Mouse (Mus musculus) neural tube, embryonic 13.5 days (tissue): Measurements from ENCODE around the gene Hspbap1. TPM values are rescaled to one million over a fixed set of nuclear protein-coding genes. Genes with fewer than 3 reads are reported as not detected.

Experiments used
- ATAC-seq: fragments of 200-750 bp; cut with Nextera tagmentation; 2 replicates; pipeline ENCODE4 v1.8.0; 2017; ENCODE audit warnings: low read depth, mild to moderate bottlenecking, moderate TSS enrichment, moderate library complexity
- H3K27ac ChIP-seq: fragments of 300-500 bp; sonication (generic); replicated peaks from 2 replicates; pipeline ENCODE4 v1.5.1; 2015; ENCODE audit warnings: moderate library complexity, mild to moderate bottlenecking, inconsistent platforms
- H3K27me3 ChIP-seq: fragments of 300-500 bp; sonication (generic); 2 replicates; pipeline ENCODE4 v1.6.1; 2015; ENCODE audit warnings: mild to moderate bottlenecking, inconsistent platforms
- H3K36me3 ChIP-seq: fragments of 300-500 bp; sonication (generic); 2 replicates; pipeline ENCODE4 v1.6.1; 2015; ENCODE audit warnings: mild to moderate bottlenecking, inconsistent platforms
- H3K4me1 ChIP-seq: fragments of 300-500 bp; sonication (generic); replicated peaks from 2 replicates; pipeline ENCODE4 v1.6.1; 2015; ENCODE audit warnings: inconsistent platforms
- H3K4me2 ChIP-seq: fragments of 300-500 bp; sonication (generic); 2 replicates; pipeline ENCODE4 v1.6.1; 2015; ENCODE audit warnings: inconsistent platforms, mild to moderate bottlenecking, moderate library complexity
- H3K4me3 ChIP-seq: fragments of 300-500 bp; sonication (generic); 2 replicates; pipeline ENCODE4 v1.5.1; 2015; ENCODE audit warnings: mild to moderate bottlenecking, inconsistent platforms
- H3K9ac ChIP-seq: fragments of 300-500 bp; sonication (generic); 2 replicates; pipeline ENCODE4 v1.6.1; 2015; ENCODE audit warnings: moderate library complexity, mild to moderate bottlenecking, inconsistent platforms
- H3K9me3 ChIP-seq: fragments of 300-500 bp; sonication (generic); 2 replicates; pipeline ENCODE4 v1.6.1; 2016; ENCODE audit warnings: inconsistent platforms
- WGBS: fragments of 180-500 bp; shearing (Covaris S2); methylation state at CpG from one replicate; pipeline ENCODE4 v1.1.7; 2015; 5-methylcytosine and 5-hydroxymethylcytosine counted together
- polyA plus RNA-seq: library from polyadenylated mRNA; unstranded; fragments of >200 nt; fragmentation: Nextera tagmentation; extraction: Ambion mirVana; gene quantifications from 2 replicates; pipeline ENCODE4 v1.2.1, GENCODE M21; 2015

Gene Hspbap1
- polyA plus RNA-seq, 1 experiment from 2014 or later = 18.2 TPM

DNA sequence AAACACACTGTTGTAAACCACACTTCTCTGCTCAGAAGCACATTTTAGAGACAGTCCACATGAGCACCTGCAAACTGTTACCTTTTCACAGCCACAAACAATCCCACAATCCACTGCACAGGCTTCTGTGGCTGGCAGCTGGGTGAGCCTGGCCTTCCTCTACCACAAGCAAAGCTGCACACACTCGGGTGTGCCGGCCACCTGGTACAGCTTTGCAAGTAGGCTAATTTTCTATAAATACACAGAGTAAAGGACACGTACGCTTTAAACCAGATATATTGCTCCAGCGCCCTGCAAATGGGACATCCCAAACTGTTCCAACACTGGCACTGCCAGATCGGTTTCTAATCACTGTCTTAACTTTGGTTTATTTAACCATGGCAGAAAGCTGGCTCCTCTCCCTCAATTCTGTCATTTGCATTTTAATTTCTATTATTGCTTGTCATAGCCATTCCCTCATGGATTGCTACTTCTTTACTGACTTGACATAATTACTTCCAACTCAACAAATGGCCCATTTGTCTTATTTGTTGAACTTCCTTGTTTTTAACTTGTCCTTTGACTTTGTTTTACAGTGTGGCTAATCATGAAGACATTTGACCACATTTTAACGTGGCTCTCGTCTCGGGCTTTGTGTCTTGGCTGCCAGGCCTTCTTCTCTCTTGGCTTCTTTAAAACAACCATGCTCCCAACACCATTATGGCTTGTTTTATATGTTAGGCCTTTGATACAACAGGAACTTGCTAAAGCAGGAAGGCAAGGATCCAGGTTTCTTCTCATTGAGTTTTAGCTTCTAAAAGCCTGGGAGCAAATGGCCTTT lies 22.5 kb upstream of the Hspbap1 start:
- H3K4me2 ChIP-seq = no peak overlapping the region
- no peaks in the 10 kb centered on the region for H3K27me3 ChIP-seq
- no peak overlapping the region for H3K4me3 ChIP-seq
- no peaks in the 10 kb centered on the region for H3K9me3 ChIP-seq
- H3K4me1 ChIP-seq = peaks cover 14% of the 10 kb centered on the region
- 68% methylated on average over 9 of the region's 9 CpGs for whole genome bisulfite sequencing
- H3K36me3 ChIP-seq = no peaks in the 10 kb centered on the region
- H3K27ac ChIP-seq = no peak overlapping the region
- ATAC-seq = no peak
- H3K9ac ChIP-seq = no peak overlapping the region

DNA sequence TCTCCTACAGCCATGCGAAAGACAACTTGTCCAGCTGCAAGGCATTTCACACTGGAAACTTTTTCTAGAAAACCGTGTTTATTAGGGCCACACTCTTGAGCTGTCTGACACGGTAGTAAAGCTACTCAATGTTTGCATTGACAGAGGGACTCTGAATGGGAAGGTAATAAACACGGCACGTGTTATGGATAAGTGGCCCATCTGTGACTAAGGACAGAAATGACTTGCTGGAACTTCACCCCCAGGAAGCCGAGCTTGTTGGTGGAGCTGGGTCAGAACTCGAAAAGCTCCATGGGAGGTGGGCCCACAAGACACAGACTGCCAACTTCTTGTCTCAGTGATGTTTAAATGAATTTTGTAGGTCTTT lies 22.0 kb upstream of the Hspbap1 start:
- WGBS = 65% methylated on average over 7 of the region's 7 CpGs

DNA sequence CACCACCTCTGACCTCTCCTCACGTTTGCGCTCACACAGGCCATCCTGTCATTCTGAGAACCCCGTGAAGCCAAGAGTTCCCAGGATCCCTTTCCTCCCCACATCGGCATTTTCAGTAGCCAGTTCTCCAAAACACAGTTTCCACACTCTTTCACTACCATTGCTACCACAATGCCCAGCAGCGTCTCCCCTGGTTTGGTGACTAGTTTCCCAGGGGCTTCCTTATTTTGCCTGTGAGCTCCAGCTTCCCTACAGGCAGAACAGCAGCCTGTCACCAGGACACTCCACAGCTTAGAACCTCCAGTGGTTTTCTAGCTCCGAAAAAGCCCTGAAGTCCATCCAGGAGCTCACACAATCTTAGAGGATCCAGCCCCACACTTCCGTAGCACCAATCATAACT lies 20.8 kb upstream of the Hspbap1 start:
- Histone ChIP-seq H3K27me3 (no peaks in the 10 kb centered on the region), H3K4me3 (no peak overlapping the region), H3K9ac (no peak overlapping the region), H3K36me3 (no peaks in the 10 kb centered on the region), H3K4me1 (peaks cover 14% of the 10 kb centered on the region), H3K27ac (no peak overlapping the region), H3K9me3 (no peaks in the 10 kb centered on the region), H3K4me2 (no peak overlapping the region)
- WGBS = 79% methylated on average over 7 of the region's 7 CpGs
- no peak for ATAC-seq

More for the DNA sequence above, 22.0 kb upstream of the Hspbap1 start:
- Histone ChIP-seq H3K36me3 (no peaks in the 10 kb centered on the region), H3K27me3 (no peaks in the 10 kb centered on the region), H3K27ac (no peak overlapping the region), H3K9ac (no peak overlapping the region), H3K4me1 (peaks cover 14% of the 10 kb centered on the region), H3K9me3 (no peaks in the 10 kb centered on the region), H3K4me2 (no peak overlapping the region), H3K4me3 (no peak overlapping the region)
- ATAC-seq = no peak

DNA sequence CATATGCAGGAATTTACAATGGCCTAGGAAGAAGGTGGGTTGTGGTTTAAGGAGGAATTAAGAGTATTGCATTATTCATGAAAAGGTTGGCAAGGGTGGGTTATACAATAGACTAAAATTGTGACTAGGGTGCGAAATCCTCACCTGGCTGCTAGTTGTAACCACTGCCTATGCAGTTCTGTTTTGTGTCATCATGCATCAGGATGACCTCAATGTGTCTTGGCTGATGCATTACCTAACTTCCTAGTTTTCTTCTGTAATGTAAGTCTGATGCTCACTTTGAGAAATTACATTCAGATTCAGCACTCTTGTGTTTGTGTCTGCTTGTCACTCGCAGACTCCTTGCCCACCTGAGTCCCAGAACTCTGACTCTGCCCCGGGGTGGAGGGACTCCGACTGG lies 18.3 kb upstream of the Hspbap1 start:
- Histone ChIP-seq H3K4me1 (peaks cover 30% of the 10 kb centered on the region), H3K27me3 (no peaks in the 10 kb centered on the region), H3K36me3 (no peaks in the 10 kb centered on the region), H3K9me3 (no peaks in the 10 kb centered on the region), H3K9ac (no peak overlapping the region), H3K4me3 (no peak overlapping the region), H3K4me2 (no peak overlapping the region), H3K27ac (no peak overlapping the region)
- WGBS = 87% methylated on average over 4 of the region's 4 CpGs
- ATAC-seq = no peak

DNA sequence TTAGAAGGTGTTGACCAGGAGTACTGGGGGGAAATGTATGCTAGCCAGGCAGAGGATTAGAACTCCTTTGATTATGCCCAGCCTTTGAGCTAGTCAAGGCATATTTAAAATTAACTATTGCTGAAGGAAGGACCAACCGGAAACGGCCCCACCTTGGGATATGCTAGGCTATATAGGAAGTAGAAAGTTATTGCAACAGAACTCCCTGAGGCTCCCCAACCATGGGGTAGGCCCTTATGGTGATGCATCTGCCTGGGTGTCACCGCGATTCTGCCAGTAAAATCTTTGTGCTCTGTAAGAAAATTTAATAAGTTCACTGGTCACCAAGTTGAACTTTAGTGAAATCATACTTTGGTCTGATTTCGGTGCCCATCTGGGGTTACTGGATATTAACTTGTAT lies 16.2 kb upstream of the Hspbap1 start:
- no peaks in the 10 kb centered on the region for H3K27me3 ChIP-seq
- H3K9ac ChIP-seq = no peak overlapping the region
- peaks cover 16% of the 10 kb centered on the region for H3K4me1 ChIP-seq
- H3K27ac ChIP-seq = no peak overlapping the region
- WGBS = 87% methylated on average over 5 of the region's 5 CpGs
- H3K4me3 ChIP-seq = no peak overlapping the region
- H3K4me2 ChIP-seq = no peak overlapping the region
- no peaks in the 10 kb centered on the region for H3K36me3 ChIP-seq
- no peak for ATAC-seq
- H3K9me3 ChIP-seq = no peaks in the 10 kb centered on the region

DNA sequence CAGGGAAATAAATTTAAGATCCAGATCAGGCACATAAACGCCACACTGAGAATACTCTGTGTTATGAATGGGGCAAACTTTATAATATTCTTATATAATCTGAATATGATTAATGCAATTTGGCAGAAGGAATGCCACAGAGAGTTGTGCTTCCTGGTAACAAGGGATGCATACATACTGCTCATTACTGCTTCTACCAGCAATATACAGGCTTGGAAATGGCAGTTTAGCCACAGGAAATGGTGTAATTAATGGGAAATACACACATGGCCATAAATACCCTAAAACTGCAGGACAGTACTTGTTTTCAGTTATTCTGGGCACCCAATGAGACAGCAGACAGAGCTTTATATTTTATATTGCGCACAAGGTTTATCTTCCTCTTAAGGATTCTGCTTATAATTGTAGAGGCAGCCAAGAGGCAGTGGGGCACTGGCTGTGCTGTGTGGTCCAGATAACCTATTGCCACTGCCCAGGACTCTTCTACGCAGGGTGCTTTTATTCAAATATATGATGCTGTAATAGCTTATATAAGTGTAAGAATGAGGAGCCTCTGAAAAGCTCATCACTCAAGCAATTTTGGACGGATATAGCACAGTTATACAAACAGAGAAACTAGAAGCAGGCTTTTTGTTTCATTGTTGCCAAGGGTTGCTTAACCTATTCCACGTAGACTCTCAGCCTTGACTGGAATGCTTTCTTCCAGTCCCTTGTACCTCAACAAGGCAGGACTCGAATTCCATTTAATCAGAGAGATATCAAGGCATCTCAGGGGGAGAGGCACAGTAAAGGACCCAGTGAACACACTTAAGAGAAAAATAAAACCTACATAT lies 14.5 kb upstream of the Hspbap1 start:
- Histone ChIP-seq H3K36me3 (no peaks in the 10 kb centered on the region), H3K4me1 (peaks cover 16% of the 10 kb centered on the region), H3K4me2 (no peak overlapping the region), H3K4me3 (no peak overlapping the region), H3K27ac (0 out of 2 replicates have a peak overlapping the region, but pooled peaks have one; percentile 18), H3K9me3 (no peaks in the 10 kb centered on the region), H3K9ac (no peak overlapping the region), H3K27me3 (no peaks in the 10 kb centered on the region)
- WGBS = 72% methylated on average over 6 of the region's 6 CpGs
- ATAC-seq = peak; percentile 65; the same call in 1 of the 2 replicates

DNA sequence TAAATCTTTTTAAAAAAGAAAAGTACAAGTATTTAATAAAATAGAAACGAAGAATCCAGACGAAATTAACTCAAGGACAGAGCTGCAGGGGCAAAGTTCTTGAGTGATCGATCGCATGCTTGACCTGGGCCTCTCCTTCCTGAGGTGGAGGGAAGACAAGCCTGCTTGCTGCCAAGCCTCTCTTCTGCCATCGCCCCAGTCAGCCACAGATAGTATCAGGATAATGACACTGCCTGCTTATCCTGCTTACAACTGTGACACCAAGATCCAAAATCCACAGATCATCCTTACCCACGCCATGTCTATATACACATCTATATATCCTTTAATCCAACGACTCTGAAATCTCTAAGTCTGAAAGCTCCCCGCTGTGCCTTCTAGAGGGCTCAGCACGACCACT lies 13.5 kb upstream of the Hspbap1 start:
- H3K9ac ChIP-seq = no peak overlapping the region
- no peak for ATAC-seq
- peaks cover 16% of the 10 kb centered on the region for H3K4me1 ChIP-seq
- no peaks in the 10 kb centered on the region for H3K9me3 ChIP-seq
- no peaks in the 10 kb centered on the region for H3K36me3 ChIP-seq
- 86% methylated on average over 9 of the region's 9 CpGs for WGBS
- no peak overlapping the region for H3K4me3 ChIP-seq
- H3K27ac ChIP-seq = no peak overlapping the region
- no peak overlapping the region for H3K4me2 ChIP-seq
- H3K27me3 ChIP-seq = no peaks in the 10 kb centered on the region

DNA sequence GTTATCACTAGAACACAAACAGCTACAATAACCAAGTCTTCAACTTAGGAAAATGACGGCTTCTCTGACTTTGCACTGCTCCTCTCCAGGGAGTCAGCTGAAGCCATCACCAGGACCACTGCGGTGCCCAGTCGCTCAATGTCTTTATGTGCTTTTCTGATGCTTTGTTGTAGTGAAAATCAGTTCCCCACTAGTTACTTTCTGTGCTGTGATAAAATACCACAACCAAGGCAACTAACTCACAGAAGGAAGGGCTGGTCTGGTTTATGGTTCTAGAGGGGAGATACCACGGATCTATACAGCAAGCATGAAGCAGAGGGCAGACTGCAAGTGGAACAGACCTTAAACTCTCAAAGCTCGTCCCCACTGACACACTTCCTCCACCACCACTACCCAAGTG lies 10.8 kb upstream of the Hspbap1 start:
- Histone ChIP-seq H3K9ac (no peak overlapping the region), H3K4me2 (no peak overlapping the region), H3K27me3 (no peaks in the 10 kb centered on the region), H3K9me3 (no peaks in the 10 kb centered on the region), H3K36me3 (no peaks in the 10 kb centered on the region), H3K4me3 (no peak overlapping the region), H3K27ac (no peak overlapping the region), H3K4me1 (peaks cover 16% of the 10 kb centered on the region)
- ATAC-seq = no peak
- WGBS = 89% methylated on average over 5 of the region's 5 CpGs

DNA sequence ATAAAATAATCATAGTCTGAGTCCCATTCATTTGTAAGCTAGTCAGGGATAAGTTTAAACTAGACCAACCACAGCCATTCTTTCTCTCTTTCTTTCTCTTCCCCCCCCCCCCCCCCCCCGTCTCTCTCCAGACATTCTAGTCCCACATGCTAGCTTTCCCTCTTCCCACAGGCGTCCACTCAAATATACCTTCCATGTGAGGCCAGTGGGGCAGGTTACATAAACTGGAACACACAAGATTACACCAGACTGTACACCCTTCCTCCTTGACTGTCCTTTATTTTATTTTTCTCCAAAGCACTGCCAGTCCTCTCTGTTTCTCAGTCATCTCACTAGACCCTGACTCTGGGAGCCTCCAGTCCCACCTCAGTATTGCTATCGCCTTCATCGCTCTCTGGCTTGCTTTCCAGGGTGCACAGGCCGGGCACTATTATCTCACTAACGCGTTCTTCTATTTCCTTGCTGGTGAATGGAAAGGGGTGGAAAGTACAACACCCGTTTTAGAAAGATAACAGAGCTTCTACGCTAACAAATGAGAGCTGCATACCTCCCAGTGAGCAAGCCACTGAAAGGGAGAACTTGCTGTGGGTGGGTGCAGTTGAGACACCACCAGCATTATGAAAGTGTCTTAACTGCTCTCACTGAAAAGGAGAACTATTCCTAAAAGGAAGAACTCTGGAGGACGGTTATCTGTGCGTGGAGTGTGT lies 6.4 kb upstream of the Hspbap1 start:
- WGBS = 88% methylated on average over 11 of the region's 11 CpGs
- no peak overlapping the region for H3K9ac ChIP-seq
- H3K4me2 ChIP-seq = no peak overlapping the region
- H3K36me3 ChIP-seq = no peaks in the 10 kb centered on the region
- H3K4me3 ChIP-seq = no peak overlapping the region
- no peak for ATAC-seq
- H3K27ac ChIP-seq = no peak overlapping the region
- peaks cover 23% of the 10 kb centered on the region for H3K4me1 ChIP-seq
- no peaks in the 10 kb centered on the region for H3K27me3 ChIP-seq
- no peaks in the 10 kb centered on the region for H3K9me3 ChIP-seq

DNA sequence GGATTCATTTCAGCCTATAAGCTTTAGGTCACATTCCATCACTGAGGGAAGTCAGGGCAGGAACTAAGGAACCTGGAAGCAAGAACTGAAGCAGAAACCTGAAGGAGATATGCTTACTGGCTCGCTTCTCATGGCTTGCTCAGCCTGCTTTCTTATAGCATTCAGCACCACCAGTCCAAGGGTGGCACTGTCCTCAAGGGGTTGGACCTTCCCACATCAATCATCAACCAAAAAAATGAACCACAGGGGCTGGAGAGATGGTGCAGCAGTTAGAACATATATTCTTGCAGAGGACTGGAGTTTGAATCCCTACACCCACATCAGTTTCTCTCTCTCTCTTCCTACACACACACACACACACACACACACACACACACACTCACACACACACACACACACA lies 5.2 kb upstream of the Hspbap1 start:
- no peak for ATAC-seq
- 81% methylated on average over 1 of the region's 1 CpGs for WGBS

DNA sequence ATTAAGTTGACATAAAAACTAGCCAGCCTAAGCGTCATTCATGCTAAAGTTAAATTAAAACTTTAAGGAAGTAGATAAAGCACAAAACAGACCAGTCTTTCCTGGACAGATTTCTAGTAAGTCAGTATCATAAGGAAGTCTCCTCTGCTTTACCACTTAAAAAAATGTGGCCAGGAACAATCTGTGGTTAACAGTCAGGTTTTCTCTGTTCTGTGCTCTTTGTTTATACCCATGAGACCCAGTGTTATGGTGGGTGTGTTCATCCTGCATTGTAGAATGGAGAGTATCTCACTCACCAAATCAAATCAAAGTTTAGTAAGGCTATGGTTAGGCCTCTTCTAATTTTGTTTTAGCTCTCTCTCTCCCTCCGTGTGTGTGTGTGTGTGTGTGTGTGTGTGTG lies 4.7 kb upstream of the Hspbap1 start:
- Histone ChIP-seq H3K4me2 (no peak overlapping the region), H3K4me3 (no peak overlapping the region), H3K9me3 (no peaks in the 10 kb centered on the region), H3K27ac (no peak overlapping the region), H3K27me3 (no peaks in the 10 kb centered on the region), H3K36me3 (no peaks in the 10 kb centered on the region), H3K9ac (no peak overlapping the region), H3K4me1 (peaks cover 30% of the 10 kb centered on the region)
- ATAC-seq = no peak
- WGBS = 86% methylated on average over 2 of the region's 2 CpGs

More for the DNA sequence above, 5.2 kb upstream of the Hspbap1 start:
- Histone ChIP-seq H3K9ac (no peak overlapping the region), H3K36me3 (no peaks in the 10 kb centered on the region), H3K4me2 (no peak overlapping the region), H3K27ac (no peak overlapping the region), H3K9me3 (no peaks in the 10 kb centered on the region), H3K27me3 (no peaks in the 10 kb centered on the region), H3K4me3 (no peak overlapping the region), H3K4me1 (peaks cover 30% of the 10 kb centered on the region)

DNA sequence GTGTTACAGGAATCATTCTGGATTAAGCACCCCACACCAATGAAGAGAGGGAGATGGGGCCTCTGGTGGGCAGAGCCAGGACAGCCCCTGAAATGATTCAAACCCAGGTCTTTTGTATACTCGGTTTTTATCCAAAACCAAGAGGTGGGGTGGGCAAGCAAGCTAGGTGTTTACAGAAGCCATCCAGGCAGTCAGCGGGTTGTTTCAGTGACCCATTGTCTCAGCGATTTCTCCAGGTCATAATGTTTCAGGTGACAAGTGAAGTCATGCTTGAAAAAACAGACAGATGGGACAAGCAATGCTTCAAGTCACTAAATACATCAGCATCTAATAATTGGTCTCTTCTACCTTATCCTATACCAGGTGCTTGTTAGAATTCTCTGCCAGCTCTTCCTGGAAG lies 3.8 kb upstream of the Hspbap1 start:
- Histone ChIP-seq H3K9me3 (no peaks in the 10 kb centered on the region), H3K4me2 (no peak overlapping the region), H3K9ac (no peak overlapping the region), H3K27me3 (no peaks in the 10 kb centered on the region), H3K36me3 (no peaks in the 10 kb centered on the region), H3K4me1 (peaks cover 39% of the 10 kb centered on the region), H3K4me3 (no peak overlapping the region), H3K27ac (no peak overlapping the region)
- no peak for ATAC-seq
- WGBS = 88% methylated on average over 3 of the region's 3 CpGs
